Mouse (Mus musculus): ENCODE data around the gene Ppp1r21.

GRCm38 (mm10) chr17:88504056-88504455, 25.9 kb upstream of the Ppp1r21 start:
- no peak for TF ChIP-seq EP300 (optimal IDR thresholded peaks at IDR 0.05)
- no peak for TF ChIP-seq CTCF (IDR thresholded peaks at IDR 0.05; ENCODE audit: low read depth)
